Mouse (Mus musculus) limb, embryonic 11.5 days (tissue): ENCODE data around the gene Art5. TPM values are rescaled to one million over a fixed set of nuclear protein-coding genes. Genes with fewer than 3 reads are reported as not detected.

Source experiments
- ATAC-seq: fragments of 200-750 bp; cut with Nextera tagmentation; 2 replicates; pipeline ENCODE4 v1.8.0; 2017; ENCODE audit warnings: low read depth; ENCODE audit not compliant: insufficient number of reproducible peaks, low FRiP score, low TSS enrichment
- DNase-seq: peaks from one replicate; pipeline ENCODE4 v3.0.0-alpha.2; 2015; ENCODE audit warnings: low spot score
- H3K27ac ChIP-seq: fragments of 300-500 bp; sonication (generic); replicated peaks from 2 replicates; pipeline ENCODE4 v1.5.1; 2014; ENCODE audit warnings: low read depth, mild to moderate bottlenecking, low read length
- H3K27me3 ChIP-seq: fragments of 300-500 bp; sonication (generic); 2 replicates; pipeline ENCODE4 v1.6.1; 2014; ENCODE audit warnings: mild to moderate bottlenecking, low read length, mixed read lengths; ENCODE audit not compliant: control insufficient read depth, insufficient read depth
- H3K36me3 ChIP-seq: fragments of 300-500 bp; sonication (generic); 2 replicates; pipeline ENCODE4 v1.6.1; 2014; ENCODE audit warnings: mild to moderate bottlenecking, low read length, moderate library complexity, mixed read lengths; ENCODE audit not compliant: control insufficient read depth, insufficient read depth
- H3K4me1 ChIP-seq: fragments of 300-500 bp; sonication (generic); 2 replicates; pipeline ENCODE4 v1.6.1; 2014; ENCODE audit warnings: low read length, mixed read lengths; ENCODE audit not compliant: control insufficient read depth, insufficient read depth
- H3K4me2 ChIP-seq: fragments of 300-500 bp; sonication (generic); 2 replicates; pipeline ENCODE4 v1.6.1; 2014; ENCODE audit warnings: low read depth, mild to moderate bottlenecking, moderate library complexity; ENCODE audit not compliant: severe bottlenecking
- H3K4me3 ChIP-seq: fragments of 300-500 bp; sonication (generic); 2 replicates; pipeline ENCODE4 v1.5.1; 2014; ENCODE audit warnings: low read depth, low read length
- H3K9ac ChIP-seq: fragments of 300-500 bp; sonication (generic); 2 replicates; pipeline ENCODE4 v1.6.1; 2014; ENCODE audit warnings: mild to moderate bottlenecking, low read length
- H3K9me3 ChIP-seq: fragments of 300-500 bp; sonication (generic); 2 replicates; pipeline ENCODE4 v1.6.1; 2016; ENCODE audit warnings: low read length; ENCODE audit not compliant: control insufficient read depth
- WGBS: fragments of 180-500 bp; shearing (Covaris S2); extraction: QIAGEN DNeasy Blood & Tissue Kit; methylation state at CpG from one replicate; pipeline ENCODE4 v1.1.7; 2014; 5-methylcytosine and 5-hydroxymethylcytosine counted together
- polyA plus RNA-seq: library from polyadenylated mRNA; unstranded; fragments of >200 nt; fragmentation: Nextera tagmentation; extraction: Ambion mirVana; gene quantifications from 2 replicates; pipeline ENCODE4 v1.2.1, GENCODE M21; 2014

The Art5 gene
- polyA plus RNA-seq, result 4.9 and 5.8 TPM in 2 replicates

- ATAC-seq, result no peak
- H3K36me3 ChIP-seq, result no peaks in the 10 kb centered on the region
- DNase-seq, result no peak
- no peaks in the 10 kb centered on the region for H3K9me3 ChIP-seq
- no peak within 1 kb of the TSS for H3K27ac ChIP-seq
- H3K4me1 ChIP-seq, result peaks cover 5% of the 10 kb centered on the region; the same call in 1 of the 2 replicates
- H3K9ac ChIP-seq, result no peak within 1 kb of the TSS; the same call in 1 of the 2 replicates
- no peak within 1 kb of the TSS for H3K4me2 ChIP-seq
- H3K27me3 ChIP-seq, result 0 out of 2 replicates have a peak, but pooled peaks cover 2% of the 10 kb centered on the region
- H3K4me3 ChIP-seq, result no peak within 1 kb of the TSS
- WGBS, result 85% methylated on average over 7 of the region's 7 CpGs
These were observed at the start of gene Art5 for GRCm38 (mm10) chr7:102109171-102109570. Art5 (minus strand) TSS chr7:102109489.

DNA sequence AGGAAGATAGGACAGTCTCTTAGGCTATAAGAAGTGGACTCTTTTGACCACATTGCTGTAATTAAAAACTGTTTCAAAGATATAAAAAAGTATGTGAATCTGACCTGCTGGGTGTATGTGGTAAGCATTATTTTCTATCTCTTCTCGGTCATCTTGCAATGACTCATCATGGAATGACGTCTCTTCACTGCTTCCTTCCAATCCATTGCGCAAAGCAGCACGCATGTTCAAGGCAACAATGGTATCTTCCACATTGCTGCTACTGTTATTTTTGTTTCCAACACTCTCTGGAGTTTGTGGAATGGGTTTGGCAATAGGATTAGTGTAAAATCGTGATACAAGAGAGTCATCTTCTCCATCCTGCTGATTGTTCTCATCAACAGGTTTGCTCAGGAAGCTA is 44.4 kb upstream of the Art5 start:
- ATAC-seq, result no peak
- Histone ChIP-seq H3K4me2 (no peak overlapping the region), H3K27me3 (no peaks in the 10 kb centered on the region), H3K4me3 (no peak overlapping the region), H3K27ac (no peak overlapping the region), H3K36me3 (peaks cover 9% of the 10 kb centered on the region; the same call in 1 of the 2 replicates), H3K9me3 (no peaks in the 10 kb centered on the region), H3K4me1 (no peaks in the 10 kb centered on the region), H3K9ac (no peak overlapping the region)
- WGBS, result 95% methylated on average over 5 of the region's 5 CpGs
- DNase-seq, result no peak

GRCm38 (mm10) chr7:102137898-102138297 is 28.6 kb upstream of the Art5 start:
- Histone ChIP-seq H3K4me2 (no peak overlapping the region), H3K36me3 (peaks cover 23% of the 10 kb centered on the region), H3K9ac (no peak overlapping the region), H3K4me1 (no peaks in the 10 kb centered on the region), H3K27ac (no peak overlapping the region), H3K27me3 (no peaks in the 10 kb centered on the region), H3K9me3 (no peaks in the 10 kb centered on the region), H3K4me3 (no peak overlapping the region)
- no peak for ATAC-seq
- no peak for DNase-seq
- WGBS, result 97% methylated on average over 5 of the region's 5 CpGs

GRCm38 (mm10) chr7:102137464-102137863 is 28.2 kb upstream of the Art5 start:
- Histone ChIP-seq H3K36me3 (peaks cover 23% of the 10 kb centered on the region), H3K9ac (no peak overlapping the region), H3K4me1 (no peaks in the 10 kb centered on the region), H3K4me2 (no peak overlapping the region), H3K27ac (no peak overlapping the region), H3K9me3 (no peaks in the 10 kb centered on the region), H3K4me3 (no peak overlapping the region), H3K27me3 (no peaks in the 10 kb centered on the region)
- DNase-seq (peak; percentile 65), ATAC-seq (no peak)
- WGBS, result 86% methylated on average over 1 of the region's 1 CpGs

DNA sequence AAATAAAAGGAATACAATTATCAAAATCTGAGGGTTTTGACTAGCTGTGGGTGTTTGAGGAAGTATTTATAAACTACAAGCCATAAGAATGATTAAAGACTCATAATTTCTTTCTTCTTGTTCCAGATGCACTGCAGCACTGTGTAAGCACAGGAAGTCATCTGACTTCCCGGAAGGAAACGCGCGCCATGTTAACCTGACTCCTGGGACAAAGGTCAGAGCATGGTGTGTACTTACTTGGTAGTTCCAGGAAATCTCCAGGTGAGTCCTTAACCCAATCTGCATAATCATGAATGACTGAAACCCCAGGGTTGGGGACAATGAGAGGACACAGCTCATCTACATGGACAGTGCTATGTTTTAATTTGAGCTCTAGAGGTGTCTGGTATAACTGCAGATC is 23.1 kb upstream of the Art5 start:
- 91% methylated on average over 4 of the region's 4 CpGs for WGBS
- H3K9ac ChIP-seq, result no peak overlapping the region
- no peak for ATAC-seq

GRCm38 (mm10) chr7:102120326-102120725 is 11.0 kb upstream of the Art5 start:
- Histone ChIP-seq H3K9me3 (no peaks in the 10 kb centered on the region), H3K27me3 (no peaks in the 10 kb centered on the region), H3K36me3 (peaks cover 36% of the 10 kb centered on the region), H3K27ac (no peak overlapping the region), H3K4me3 (no peak overlapping the region), H3K4me2 (no peak overlapping the region), H3K4me1 (no peaks in the 10 kb centered on the region), H3K9ac (no peak overlapping the region)
- DNase-seq (no peak), ATAC-seq (no peak)
- WGBS, result 98% methylated on average over 10 of the region's 10 CpGs

More for the DNA sequence above, 23.1 kb upstream of the Art5 start:
- Histone ChIP-seq H3K4me3 (no peak overlapping the region), H3K36me3 (peaks cover 28% of the 10 kb centered on the region), H3K27ac (no peak overlapping the region), H3K9me3 (no peaks in the 10 kb centered on the region), H3K4me2 (no peak overlapping the region), H3K4me1 (no peaks in the 10 kb centered on the region), H3K27me3 (no peaks in the 10 kb centered on the region)
- no peak for DNase-seq

- 76% methylated on average over 5 of the region's 6 CpGs for WGBS
- Histone ChIP-seq H3K4me3 (no peak overlapping the region), H3K9ac (no peak overlapping the region), H3K9me3 (no peaks in the 10 kb centered on the region), H3K36me3 (peaks cover 18% of the 10 kb centered on the region), H3K27me3 (no peaks in the 10 kb centered on the region), H3K27ac (no peak overlapping the region), H3K4me1 (no peaks in the 10 kb centered on the region), H3K4me2 (no peak overlapping the region)
- ATAC-seq, result no peak
- no peak for DNase-seq
These were observed 8.1 kb upstream of the Art5 start for GRCm38 (mm10) chr7:102117382-102117781.

DNA sequence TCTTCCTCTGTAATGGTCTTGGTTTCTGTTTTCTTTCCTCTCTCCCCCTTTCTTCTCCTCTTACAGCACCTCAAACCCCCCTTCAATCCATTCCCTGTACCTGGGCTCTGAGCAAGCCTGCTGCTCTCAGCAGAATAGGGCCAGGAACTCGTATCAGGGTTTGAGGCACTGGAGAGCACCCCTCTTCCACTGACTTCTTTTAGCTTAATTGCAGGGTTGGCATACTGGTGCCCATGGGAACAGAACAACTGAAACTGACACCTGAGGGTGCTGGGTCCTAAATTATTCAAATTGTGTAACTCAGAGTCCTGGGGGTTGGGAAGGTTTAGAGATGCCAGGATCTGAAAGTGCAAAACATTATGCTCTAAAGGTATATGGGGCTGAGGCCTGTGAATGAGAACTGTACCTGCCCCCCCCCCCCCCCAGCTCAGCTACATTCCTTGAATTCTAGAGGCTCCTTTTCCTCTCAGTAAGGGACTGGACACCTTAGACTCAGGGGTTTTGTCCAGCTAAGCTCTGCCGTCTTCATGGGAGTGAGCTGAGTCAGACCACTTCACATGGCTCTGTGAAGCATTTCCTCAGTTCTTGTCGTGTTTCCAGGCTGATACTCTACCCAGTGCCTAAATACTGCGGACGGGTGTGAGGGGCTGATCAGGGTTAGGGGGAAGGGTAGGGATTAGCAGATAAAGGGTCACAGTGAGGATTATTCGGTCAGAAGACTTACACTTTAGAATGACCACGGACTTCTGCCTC is 7.5 kb upstream of the Art5 start, which contains the start of gene Chrna10:
Gene Chrna10, minus strand, starts transcription at position 250 of the 753 bp plus-strand sequence.
- no peak within 1 kb of the TSS for H3K27ac ChIP-seq
- no peak within 1 kb of the TSS for H3K4me2 ChIP-seq
- no peak within 1 kb of the TSS for H3K4me3 ChIP-seq
- no peaks in the 10 kb centered on the region for H3K9me3 ChIP-seq
- ATAC-seq (no peak), DNase-seq (no peak)
- H3K36me3 ChIP-seq, result peaks cover 12% of the 10 kb centered on the region
- WGBS, result 51% methylated on average over 7 of the region's 7 CpGs
- H3K4me1 ChIP-seq, result no peaks in the 10 kb centered on the region
- no peak within 1 kb of the TSS for H3K9ac ChIP-seq
- H3K27me3 ChIP-seq, result no peaks in the 10 kb centered on the region
